Mouse (Mus musculus) megakaryocyte-erythroid progenitor cell, adult 5-6 weeks (primary cell): ENCODE results near the gene Btc. TPM values are rescaled to one million over a fixed set of nuclear protein-coding genes. Genes with fewer than 3 reads are reported as not detected.

Source experiments
- ATAC-seq: replicated peaks from 2 replicates; pipeline ENCODE4 v1.8.0; 2016; ENCODE audit warnings: mild to moderate bottlenecking, inconsistent platforms; ENCODE audit not compliant: severe bottlenecking, poor library complexity, low FRiP score, low TSS enrichment
- total RNA-seq, 2 experiments: library from RNA; stranded (forward) in 1 of 2; stranded (reverse) in 1 of 2; fragments of 200-1000, 215-1000 nt in 1 of 2; fragments of >200 nt in 1 of 2; fragmentation: Nextera tagmentation in 1 of 2; gene quantifications; 2 replicates each; pipeline ENCODE4 v1.2.3; 2014 to 2017

The Btc gene
- total RNA-seq (2014; fragmentation: Nextera tagmentation) (1.1 and 1.9 TPM in 2 replicates), total RNA-seq (2017) (1.4 TPM in 1 of 2 replicates, not detected in the other)

- ATAC-seq = peak; percentile 89
Measured at GRCm38 (mm10) chr5:91402339-91403211, at the start of gene Btc. Gene Btc, minus strand, starts transcription at chr5:91402994.

- no peak for ATAC-seq
Measured at GRCm38 (mm10) chr5:91444981-91445517, 42.3 kb upstream of the Btc start.

DNA sequence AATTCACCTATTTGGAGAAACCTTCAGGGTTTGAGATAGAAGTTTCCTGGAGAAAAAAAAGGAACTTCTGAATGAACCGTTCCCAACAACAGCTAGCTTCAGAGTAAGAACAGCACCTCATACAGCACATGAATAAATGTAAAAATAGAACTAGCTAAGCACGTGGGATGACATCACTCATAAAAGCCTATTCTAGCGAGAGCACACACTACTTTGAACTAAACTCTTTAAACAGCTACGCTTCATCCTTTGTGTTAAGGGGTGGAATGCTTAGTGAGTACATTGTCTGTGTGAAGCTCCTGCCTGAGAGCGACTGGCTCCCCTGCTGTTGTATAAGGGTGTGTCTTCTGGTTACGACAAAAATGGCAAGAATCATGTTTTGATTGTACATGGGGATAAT lies 33.8 kb upstream of the Btc start:
- ATAC-seq = no peak

DNA sequence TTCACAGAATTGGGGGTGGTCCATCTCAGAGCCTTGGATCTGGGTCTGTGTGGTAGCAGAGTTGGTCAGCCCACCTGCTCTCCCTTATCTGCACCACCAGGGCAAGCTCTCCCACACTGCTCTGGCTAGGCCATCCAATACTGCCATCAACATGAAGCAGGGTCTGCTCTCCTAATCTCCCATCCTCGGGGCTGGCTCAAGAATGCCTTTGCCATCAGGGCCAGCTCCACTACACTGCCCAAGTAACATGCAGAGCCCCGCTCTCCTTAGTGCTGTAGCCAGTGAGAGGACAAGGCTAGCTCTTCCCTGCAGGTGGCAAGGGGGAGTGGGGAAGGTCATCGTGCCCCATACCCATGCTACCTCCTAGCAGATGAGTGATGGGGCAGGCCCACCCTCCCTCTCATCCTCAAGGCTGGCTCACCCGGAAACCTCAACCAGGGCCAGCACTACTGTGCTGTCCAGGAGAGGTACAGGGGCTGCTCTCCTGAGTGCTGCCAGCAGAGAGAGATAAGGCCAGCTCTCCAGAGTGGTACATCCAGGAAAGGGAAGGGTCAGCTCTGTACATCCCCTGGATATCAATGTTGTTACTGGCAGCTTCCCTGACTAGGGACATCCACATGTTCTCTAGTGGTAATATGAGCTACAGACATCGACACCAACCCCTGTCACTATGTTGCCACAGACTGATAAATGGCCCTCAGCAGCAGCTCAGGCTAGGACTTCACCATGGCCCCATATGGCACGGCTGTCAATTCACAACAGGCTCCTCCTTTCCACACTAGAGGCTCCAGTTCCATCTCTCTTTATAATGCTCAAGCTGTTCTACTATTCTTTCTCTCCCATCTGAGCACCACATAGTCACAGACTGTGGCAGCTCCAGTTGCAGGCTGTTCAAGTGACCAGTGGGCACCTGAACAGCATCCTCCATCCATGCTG lies 32.2 kb upstream of the Btc start:
- ATAC-seq = no peak

- no peak for ATAC-seq
Measured at GRCm38 (mm10) chr5:91428547-91428946, 25.8 kb upstream of the Btc start.

- ATAC-seq = no peak
Measured at GRCm38 (mm10) chr5:91413814-91414213, 11.0 kb upstream of the Btc start.

GRCm38 (mm10) chr5:91404263-91404662 lies 1.5 kb upstream of the Btc start:
- peak; percentile 83 for ATAC-seq

- no peak for ATAC-seq
Measured at GRCm38 (mm10) chr5:91403281-91403680, 487 bp upstream of the Btc start.

- no peak for ATAC-seq
Measured at GRCm38 (mm10) chr5:91400493-91401096, 2.2 kb downstream of the Btc start.

DNA sequence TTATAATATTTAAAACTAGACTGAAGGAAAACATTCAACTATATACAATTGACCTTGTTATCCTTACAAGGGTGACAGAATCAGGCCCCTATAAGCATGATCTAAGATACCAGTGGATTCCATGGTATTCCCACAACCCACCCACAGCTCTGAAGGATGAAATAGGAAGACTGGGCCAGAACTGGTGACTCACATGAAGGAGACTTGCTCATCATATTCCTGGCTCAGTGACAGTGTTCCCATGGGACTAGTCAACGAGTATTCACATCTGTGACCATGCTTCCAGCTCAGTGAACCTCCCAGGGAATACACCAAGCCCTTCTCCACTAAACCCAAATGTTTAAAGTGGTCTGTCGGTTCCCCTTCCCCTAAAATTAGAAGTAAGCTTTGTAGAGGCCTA lies 27.3 kb downstream of the Btc start:
- no peak for ATAC-seq

- no peak for ATAC-seq
Measured at GRCm38 (mm10) chr5:91368061-91368565, 34.7 kb downstream of the Btc start.

GRCm38 (mm10) chr5:91366925-91367324 lies 35.9 kb downstream of the Btc start:
- ATAC-seq = no peak

- no peak for ATAC-seq
Measured at GRCm38 (mm10) chr5:91363274-91363991, 39.4 kb downstream of the Btc start.

GRCm38 (mm10) chr5:91352645-91353044 lies 50.1 kb downstream of the Btc start:
- no peak for ATAC-seq

GRCm38 (mm10) chr5:91345681-91346080 lies 57.1 kb downstream of the Btc start:
- no peak for ATAC-seq

DNA sequence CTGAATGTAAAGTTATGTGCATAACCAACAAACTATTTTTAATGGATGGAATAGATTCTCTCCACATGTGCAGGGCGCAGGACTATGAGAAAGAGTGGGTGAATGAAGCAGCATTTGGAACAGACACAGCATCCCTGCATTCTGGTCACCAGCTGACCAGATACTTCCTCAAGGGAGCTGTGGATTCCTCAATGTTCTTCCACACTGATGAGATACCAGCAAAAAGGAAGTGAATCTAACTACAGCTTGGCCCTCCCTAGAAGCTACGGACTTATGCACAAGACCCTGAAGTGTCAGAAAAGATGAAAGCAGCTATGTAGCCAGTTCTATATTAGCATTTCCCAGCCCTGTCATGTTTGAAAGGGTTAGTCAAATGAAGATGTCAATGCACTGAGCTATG lies 57.7 kb downstream of the Btc start:
- no peak for ATAC-seq

DNA sequence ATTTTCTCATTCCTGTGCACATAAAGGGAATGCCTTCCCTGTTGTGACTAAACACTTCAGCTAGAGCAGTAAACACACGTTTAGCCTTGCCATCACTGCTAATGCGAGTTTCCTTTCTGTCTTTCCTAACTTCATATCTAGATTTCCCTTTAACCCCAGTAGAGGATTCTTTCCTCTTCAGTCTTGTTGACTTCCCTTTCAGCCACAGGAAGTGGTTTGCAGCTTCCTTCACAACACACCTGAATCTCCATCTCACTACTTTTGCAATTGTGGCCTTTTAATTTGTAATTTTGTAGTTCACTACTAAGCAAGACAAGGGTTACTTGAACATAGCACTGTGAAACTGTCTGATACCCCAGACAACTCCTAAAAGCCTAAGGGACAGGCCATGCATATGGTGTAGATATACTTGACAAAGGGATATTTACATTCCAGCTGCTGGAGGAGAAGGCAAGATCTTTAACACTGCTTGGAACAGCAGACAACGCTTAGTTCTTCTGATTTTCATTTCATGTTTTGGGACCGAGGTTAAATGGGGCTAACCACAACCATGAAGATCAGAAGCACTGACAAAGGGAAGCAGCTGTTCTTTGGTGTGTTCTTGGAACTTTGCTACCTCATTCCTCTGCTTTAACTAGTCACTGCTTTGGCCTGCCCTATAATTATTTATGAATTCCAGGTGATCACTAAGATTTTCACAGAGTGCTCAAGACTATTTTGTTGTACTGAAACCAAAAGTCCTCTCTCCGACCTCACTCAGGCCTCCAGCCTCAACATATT lies 60.6 kb downstream of the Btc start:
- ATAC-seq = no peak

DNA sequence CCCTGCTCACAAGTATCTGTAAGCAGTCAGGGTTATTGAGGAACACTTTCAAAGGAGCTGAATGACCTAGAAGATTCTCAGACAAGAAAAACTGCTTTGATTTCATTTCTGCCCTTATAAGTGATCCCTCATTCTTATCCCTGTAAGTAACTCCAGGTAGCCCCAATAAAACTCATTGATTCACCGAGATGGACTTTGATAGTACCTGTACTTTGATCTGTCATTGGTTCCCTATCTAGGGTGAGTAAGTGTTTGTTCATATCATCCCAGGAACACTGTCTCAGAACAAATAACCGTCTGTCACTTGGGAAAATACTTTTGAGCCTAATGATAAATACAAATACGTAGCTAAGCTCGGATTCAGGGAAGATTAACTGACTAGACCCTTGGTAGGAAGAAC lies 68.6 kb downstream of the Btc start:
- no peak for ATAC-seq
